Mouse (Mus musculus) small intestine, adult 2 months (tissue): ENCODE measurements around the gene Mmp14.

ENCODE experiments used
- CTCF ChIP-seq: fragments of 200-500 bp; IDR thresholded peaks from 2 replicates; pipeline ENCODE4 v1.5.1; 2012; ENCODE audit warnings: low read depth, mild to moderate bottlenecking, control low read depth, inconsistent platforms, low read length, moderate library complexity, mixed read lengths; ENCODE audit not compliant: insufficient replicate concordance, insufficient read length; ENCODE audit errors: extremely low read depth
- POLR2A ChIP-seq: fragments of 200-500 bp; IDR thresholded peaks from 2 replicates; pipeline ENCODE4 v1.6.1; 2012; ENCODE audit warnings: low read depth, mild to moderate bottlenecking, control low read depth, inconsistent platforms, low read length, moderate library complexity

GRCm38 (mm10) chr14:54394309-54394708 lies 37.1 kb upstream of the Mmp14 start:
- TF ChIP-seq CTCF = no peak
- no peak for TF ChIP-seq POLR2A
